Mouse (Mus musculus) testis, adult 2 months (tissue): Measurements from ENCODE around the gene Fgfrl1. TPM values are rescaled to one million over a fixed set of nuclear protein-coding genes. Genes with fewer than 3 reads are reported as not detected.

Experiments used
- H3K27ac ChIP-seq: fragments of 200-500 bp; 2 replicates; pipeline ENCODE4 v1.5.1; 2012; ENCODE audit warnings: low read depth, low read length; ENCODE audit not compliant: control insufficient read depth, insufficient read depth
- H3K27me3 ChIP-seq: fragments of 200-500 bp; 2 replicates; pipeline ENCODE4 v1.6.1; 2012; ENCODE audit warnings: mild to moderate bottlenecking, low read length, moderate library complexity; ENCODE audit not compliant: control insufficient read depth, insufficient read depth
- H3K36me3 ChIP-seq: fragments of 200-500 bp; 2 replicates; pipeline ENCODE4 v1.6.1; 2012; ENCODE audit warnings: mild to moderate bottlenecking, low read length; ENCODE audit not compliant: control insufficient read depth, insufficient read depth
- H3K4me1 ChIP-seq: fragments of 200-500 bp; 2 replicates; pipeline ENCODE4 v1.6.1; 2012; ENCODE audit warnings: low read length; ENCODE audit not compliant: control insufficient read depth, insufficient read depth
- H3K4me3 ChIP-seq: fragments of 200-500 bp; 2 replicates; pipeline ENCODE4 v1.5.1; 2012; ENCODE audit warnings: low read depth, mild to moderate bottlenecking, low read length, moderate library complexity, mixed read lengths; ENCODE audit not compliant: control insufficient read depth
- CTCF ChIP-seq: fragments of 200-500 bp; IDR thresholded peaks from 2 replicates; pipeline ENCODE4 v1.5.1; 2012; ENCODE audit warnings: low read depth, mild to moderate bottlenecking, inconsistent platforms, low read length, moderate library complexity; ENCODE audit not compliant: control insufficient read depth, insufficient read depth, insufficient replicate concordance
- POLR2A ChIP-seq: fragments of 200-500 bp; IDR thresholded peaks from 2 replicates; pipeline ENCODE4 v1.6.1; 2012; ENCODE audit warnings: low read depth, mild to moderate bottlenecking, inconsistent platforms, low read length, moderate library complexity; ENCODE audit not compliant: control insufficient read depth
- polyA plus RNA-seq: library from polyadenylated mRNA; depleted of rRNA; stranded (reverse); fragments of >200 nt; gene quantifications from 2 replicates; pipeline ENCODE4 v1.2.3, GENCODE M21; 2012

The Fgfrl1 gene
- polyA plus RNA-seq, 1 experiment = 34.7 TPM

DNA sequence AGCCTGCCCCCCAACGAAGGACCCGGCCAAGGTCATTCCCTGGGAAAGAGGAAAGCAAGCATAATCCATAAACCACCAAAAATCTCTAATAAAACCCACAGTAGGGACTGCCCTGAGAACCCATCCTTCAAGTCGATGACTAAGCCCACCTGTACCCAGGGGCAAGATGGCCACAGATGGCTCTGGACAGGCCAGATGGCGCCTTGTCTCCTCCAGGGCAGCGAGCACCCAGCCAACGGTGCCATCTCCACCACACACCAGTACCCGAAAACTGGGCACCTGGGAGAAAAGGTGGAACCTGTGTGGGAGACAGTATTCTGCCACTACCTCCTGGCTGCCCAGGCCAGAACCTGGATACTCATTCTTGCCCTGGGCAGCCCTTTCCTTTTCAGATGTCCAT is 41.8 kb upstream of the Fgfrl1 start:
- Histone ChIP-seq H3K4me1 (no peaks in the 10 kb centered on the region), H3K4me3 (no peak overlapping the region), H3K27me3 (no peaks in the 10 kb centered on the region), H3K27ac (no peak overlapping the region), H3K36me3 (no peaks in the 10 kb centered on the region; the same call in 1 of the 2 replicates)
- TF ChIP-seq POLR2A (no peak), CTCF (no peak)

DNA sequence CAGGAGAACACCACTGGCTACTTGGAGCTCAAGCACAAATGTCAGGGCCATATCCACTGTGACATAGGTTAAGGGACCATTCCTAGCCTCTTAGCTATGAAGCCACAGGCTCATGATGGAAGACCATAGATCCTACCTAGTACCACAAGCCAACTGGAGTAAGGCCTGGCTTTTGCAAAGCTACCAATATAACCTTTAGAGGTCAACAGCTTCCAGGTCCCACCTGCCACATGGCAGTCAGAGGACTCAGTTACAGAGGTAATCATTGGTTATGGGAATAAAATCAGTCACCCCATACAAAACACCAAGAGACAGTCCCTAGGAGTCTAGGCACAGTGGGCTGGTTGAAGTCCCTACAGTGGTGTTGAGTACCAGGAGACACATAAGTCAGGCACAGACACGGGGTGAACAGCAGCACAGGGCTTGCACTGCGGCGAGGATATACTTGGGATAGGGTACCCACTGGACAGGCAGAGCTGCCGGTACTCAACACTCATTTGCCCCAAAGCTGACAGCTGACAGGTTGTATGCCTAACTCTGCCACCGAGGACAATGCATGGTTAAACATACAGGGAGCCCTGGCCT is 41.0 kb upstream of the Fgfrl1 start:
- no peaks in the 10 kb centered on the region; the same call in 1 of the 2 replicates for H3K36me3 ChIP-seq

DNA sequence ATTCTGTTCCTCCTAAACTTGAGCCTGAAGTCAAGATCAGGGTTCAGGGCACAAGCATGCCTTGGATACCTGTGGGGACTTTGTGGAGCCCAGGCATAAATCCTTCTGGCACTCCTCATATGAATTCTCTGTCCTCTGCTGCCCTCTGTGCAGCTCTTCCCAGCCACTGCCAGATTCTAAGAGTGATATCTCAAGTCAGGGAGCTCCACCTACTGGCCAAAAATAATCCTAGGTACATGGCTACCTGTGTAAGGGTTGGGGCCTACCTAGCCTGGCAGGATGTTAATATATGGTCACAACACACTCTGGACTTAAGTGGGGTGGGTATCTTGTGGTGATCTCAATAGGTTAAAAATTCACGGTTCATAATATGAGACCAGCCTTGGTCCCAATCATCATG is 40.4 kb upstream of the Fgfrl1 start:
- TF ChIP-seq POLR2A = no peak
- no peak for TF ChIP-seq CTCF
- Histone ChIP-seq H3K36me3 (no peaks in the 10 kb centered on the region; the same call in 1 of the 2 replicates), H3K4me3 (no peak overlapping the region), H3K27ac (no peak overlapping the region), H3K4me1 (no peaks in the 10 kb centered on the region), H3K27me3 (no peaks in the 10 kb centered on the region)

More for the DNA sequence above, 41.0 kb upstream of the Fgfrl1 start:
- H3K27me3 ChIP-seq = no peaks in the 10 kb centered on the region
- H3K4me3 ChIP-seq = no peak overlapping the region
- no peak overlapping the region for H3K27ac ChIP-seq
- no peaks in the 10 kb centered on the region for H3K4me1 ChIP-seq
- TF ChIP-seq CTCF (no peak), POLR2A (no peak)

DNA sequence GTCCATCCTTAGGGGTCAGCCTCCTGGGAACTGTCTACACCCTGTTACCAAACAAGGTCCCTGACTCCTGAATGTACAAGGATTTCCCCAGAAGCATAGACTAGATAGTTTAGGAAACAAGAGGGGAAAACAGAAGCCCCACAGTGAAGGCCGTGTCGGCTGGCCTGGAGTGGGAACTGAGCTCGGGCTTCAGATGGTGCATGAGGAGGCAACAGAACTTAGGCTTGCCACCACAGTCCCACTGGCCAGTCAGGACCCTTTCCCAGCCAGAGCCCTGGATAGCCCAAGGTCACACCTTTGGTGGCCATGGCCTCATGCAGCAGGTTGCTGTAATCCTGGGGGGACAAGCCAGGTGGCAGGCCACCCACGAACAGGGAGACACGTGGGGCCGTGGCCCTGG is 38.8 kb upstream of the Fgfrl1 start:
- TF ChIP-seq POLR2A (no peak), CTCF (no peak)
- H3K4me3 ChIP-seq = no peak overlapping the region
- H3K27me3 ChIP-seq = no peaks in the 10 kb centered on the region
- no peak overlapping the region for H3K27ac ChIP-seq
- H3K4me1 ChIP-seq = no peaks in the 10 kb centered on the region
- no peaks in the 10 kb centered on the region; the same call in 1 of the 2 replicates for H3K36me3 ChIP-seq

DNA sequence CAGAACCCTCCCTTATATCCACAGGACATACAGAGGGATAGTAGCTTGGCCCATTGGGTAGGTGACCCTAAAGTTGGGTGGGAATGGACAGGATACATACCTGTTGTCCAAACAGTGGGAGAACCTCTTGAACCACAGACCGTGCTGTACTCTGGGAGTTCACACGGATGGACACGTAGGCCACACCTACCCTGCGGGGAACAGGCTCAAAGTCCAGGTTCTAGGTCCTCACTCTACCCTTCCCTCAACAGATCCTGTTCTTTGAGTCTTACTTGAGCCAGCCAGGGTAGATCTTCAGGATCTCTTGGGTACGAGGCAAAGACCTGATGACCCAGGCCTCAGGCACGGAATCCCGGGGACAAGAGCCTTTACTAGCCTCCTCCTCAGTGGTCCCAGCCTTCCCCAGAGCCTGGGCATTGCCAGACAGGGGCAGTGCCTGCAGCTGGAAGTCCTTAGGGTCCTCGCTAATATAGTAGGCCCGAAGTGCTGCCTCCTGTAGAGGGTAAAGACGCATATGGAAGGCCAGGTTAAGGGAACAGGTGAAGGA is 37.7 kb upstream of the Fgfrl1 start:
- H3K4me1 ChIP-seq = no peaks in the 10 kb centered on the region

DNA sequence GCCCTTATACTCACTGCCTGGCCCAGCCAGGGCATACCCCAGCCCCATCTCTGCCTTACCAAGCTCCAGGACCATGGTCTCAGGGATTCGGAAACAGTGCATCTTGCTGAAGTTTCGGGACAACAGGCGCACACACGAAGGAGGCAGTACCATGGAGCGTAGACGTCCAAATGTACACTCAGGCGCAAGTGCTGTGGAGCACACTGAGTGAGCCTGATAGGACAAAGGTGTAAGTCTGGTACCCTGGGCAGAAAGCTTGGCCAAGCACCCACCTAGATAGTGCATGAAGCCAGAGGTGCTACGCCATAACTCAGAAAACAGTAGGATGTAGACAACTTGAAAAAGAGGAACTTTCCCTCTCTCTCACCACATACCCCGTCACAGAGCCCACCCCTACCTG is 36.8 kb upstream of the Fgfrl1 start:
- Histone ChIP-seq H3K27me3 (no peaks in the 10 kb centered on the region), H3K27ac (no peak overlapping the region), H3K4me3 (no peak overlapping the region), H3K4me1 (peaks cover 4% of the 10 kb centered on the region), H3K36me3 (no peaks in the 10 kb centered on the region)
- no peak for TF ChIP-seq CTCF
- no peak for TF ChIP-seq POLR2A

More for the DNA sequence above, 37.7 kb upstream of the Fgfrl1 start:
- Histone ChIP-seq H3K36me3 (no peaks in the 10 kb centered on the region), H3K27ac (no peak overlapping the region), H3K4me3 (no peak overlapping the region), H3K27me3 (no peaks in the 10 kb centered on the region)
- no peak for TF ChIP-seq POLR2A
- TF ChIP-seq CTCF = no peak

DNA sequence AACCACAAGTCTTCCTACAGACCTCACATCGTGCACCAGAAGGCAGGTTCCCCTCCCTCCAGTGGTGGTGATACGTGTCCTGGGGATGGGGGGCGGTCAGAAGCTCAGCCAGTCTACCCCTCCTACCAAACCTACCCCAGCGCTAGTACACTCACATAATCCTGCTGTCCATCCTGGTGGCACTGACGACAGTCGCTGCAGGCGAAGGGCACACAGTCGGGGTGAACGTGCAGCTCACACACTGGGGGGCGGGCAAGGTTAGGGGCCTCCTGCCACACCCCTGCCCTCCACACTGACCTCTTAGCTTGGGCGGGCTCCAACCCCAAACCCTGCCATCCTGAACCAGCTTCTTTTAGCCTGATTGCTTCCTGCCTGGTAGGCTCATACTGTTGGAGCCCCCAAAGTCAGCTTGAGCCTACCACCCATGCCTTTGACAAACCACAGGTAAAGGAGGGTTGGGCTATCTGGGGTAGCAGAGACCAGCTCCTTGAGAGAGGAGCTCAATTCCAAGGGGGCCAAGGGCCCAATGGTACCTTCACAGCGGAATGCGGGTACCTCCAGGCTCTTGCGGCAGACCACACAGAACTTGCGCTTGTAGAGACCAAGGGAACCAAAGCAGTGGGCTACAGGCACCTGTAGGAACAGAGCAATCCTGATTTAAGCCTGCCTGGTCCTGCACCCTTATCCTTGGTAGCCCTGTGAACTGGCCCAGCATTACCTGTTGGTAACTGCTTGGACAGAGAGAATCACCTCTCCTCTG is 36.1 kb upstream of the Fgfrl1 start:
- no peaks in the 10 kb centered on the region for H3K27me3 ChIP-seq
- H3K4me1 ChIP-seq = peaks cover 8% of the 10 kb centered on the region
- no peak overlapping the region for H3K27ac ChIP-seq
- TF ChIP-seq POLR2A (no peak), CTCF (no peak)
- no peak overlapping the region for H3K4me3 ChIP-seq
- no peaks in the 10 kb centered on the region for H3K36me3 ChIP-seq
